Mouse (Mus musculus): ENCODE data around the gene Habp4.

GRCm38 (mm10) chr13:64162626-64163025 is 1.0 kb downstream of the Habp4 start:
- no peak for TF ChIP-seq POLR2A (IDR thresholded peaks at IDR 0.05; ENCODE audit: borderline replicate concordance, low read depth, low read length)
- TF ChIP-seq CTCF (IDR thresholded peaks at IDR 0.05; ENCODE audit: low read depth, low read length), result no peak

All from bone marrow macrophage, adult 2 months (primary cell).